Mouse (Mus musculus) heart, postnatal 4 days (tissue): Measurements from ENCODE around the gene Gucy2g. TPM values are rescaled to one million over a fixed set of nuclear protein-coding genes. Genes with fewer than 3 reads are reported as not detected.
"Not testable (repeated sequence)": the region's sequence is repeated elsewhere in the genome, so short reads cannot be mapped to it uniquely, and the experiment has no call there.

Source experiments
- DNase-seq: peaks from one replicate; pipeline ENCODE4 v3.0.0; 2021
- microRNA-seq, 2 experiments: library from miRNA; unstranded; fragments of <30 nt; microRNA quantifications; one replicate each; pipeline ENCODE4 v1.2.0; 2021 to 2022
- total RNA-seq, 2 experiments: library from RNA; stranded (reverse); gene quantifications; 2 replicates each; pipeline ENCODE4 v1.2.3; 2021

The Gucy2g gene
- total RNA-seq, 2 experiments from 2014 or later = not detected

DNA sequence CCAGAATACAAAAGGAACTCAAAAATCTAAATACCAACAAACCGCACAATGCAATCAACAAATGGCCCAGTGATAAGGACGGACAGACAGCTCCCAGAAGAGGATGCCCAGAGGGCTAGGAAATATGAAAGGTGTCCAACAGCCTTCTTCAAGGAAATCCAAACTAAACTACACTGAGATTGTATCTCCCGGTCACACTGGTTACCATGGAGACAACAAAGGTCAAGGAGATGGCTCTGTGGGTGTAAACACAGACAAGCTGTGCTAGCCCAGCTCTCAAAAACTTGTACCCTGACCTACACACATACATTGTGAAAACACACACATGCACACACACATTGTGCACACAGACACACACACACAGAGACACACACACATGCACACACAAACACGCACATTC lies 78.8 kb downstream of the Gucy2g start:
- no peak for DNase-seq

- DNase-seq = no peak
These were observed 81.2 kb downstream of the Gucy2g start for GRCm38 (mm10) chr19:55159826-55160225.

GRCm38 (mm10) chr19:55158606-55159005 lies 82.4 kb downstream of the Gucy2g start:
- no peak for DNase-seq

- no peak for DNase-seq
These were observed 84.0 kb downstream of the Gucy2g start for GRCm38 (mm10) chr19:55157029-55157428.

DNA sequence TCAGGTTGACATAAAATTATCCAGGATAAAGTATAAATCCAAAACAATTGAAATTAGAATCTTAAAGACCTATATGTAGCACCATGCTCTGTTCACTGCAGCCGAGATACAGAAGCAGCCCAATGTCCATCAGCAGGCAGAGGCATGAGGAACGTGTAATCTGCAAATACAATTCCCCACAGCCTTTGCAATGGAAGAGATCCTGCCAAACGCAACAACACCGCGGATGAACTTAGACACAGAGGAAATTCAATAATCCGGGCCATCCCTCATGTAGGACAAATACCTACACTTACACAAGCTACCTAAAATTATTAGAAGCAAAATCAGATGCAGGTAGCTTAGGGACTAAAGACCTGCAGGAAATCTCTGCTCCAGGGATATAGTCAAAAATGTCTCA lies 88.1 kb downstream of the Gucy2g start:
- DNase-seq = no peak

DNA sequence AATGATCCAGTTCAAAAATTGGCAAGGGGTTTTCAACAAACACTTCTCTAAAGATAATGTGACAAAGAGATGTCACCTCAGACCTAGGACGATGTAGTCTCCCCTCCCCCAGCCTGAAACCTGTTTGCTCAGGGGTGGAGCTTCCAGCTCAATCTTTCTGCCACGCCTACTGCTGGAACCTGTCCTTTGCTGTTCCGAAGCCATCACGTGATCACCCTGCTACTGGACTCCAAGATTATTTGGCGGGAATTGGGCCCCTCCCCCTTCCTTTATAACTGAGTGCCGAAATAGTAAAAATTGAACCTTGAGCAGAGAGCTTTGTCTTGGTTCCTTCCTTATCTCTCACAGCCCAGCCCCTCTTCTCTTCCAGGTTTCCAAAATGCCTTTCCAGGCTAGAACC lies 88.8 kb downstream of the Gucy2g start:
- not testable (repeated sequence) for DNase-seq

- no peak for DNase-seq
These were observed 91.4 kb downstream of the Gucy2g start for GRCm38 (mm10) chr19:55149646-55150045.

DNA sequence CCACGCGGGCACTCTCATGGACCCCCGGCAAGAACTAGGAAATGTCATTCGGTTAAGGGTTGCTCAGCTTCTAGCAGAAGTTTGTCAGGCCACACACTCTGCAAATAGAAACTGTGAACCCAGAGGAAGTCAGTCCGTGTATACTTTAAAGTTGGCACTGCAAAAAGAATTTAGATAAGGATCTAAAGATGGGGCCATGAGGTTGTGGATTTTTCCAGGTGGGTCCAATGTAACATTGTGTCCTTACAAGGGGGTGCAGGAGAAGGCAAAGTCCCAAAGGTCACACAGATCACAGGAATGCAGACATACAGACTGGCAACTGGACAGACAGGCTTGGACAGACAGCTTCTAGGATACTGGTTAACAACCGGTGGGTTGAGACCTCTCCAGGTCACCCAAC lies 92.9 kb downstream of the Gucy2g start:
- no peak for DNase-seq

Small RNA genes lying within 50 kb of the gene (microRNA-seq; reads per million reads assigned to microRNA genes)
- gene Mir6715 = 0.41 to 1.4 reads per million in 2 experiments

Other genes starting within 250 kb of the Gucy2g start
- 10 to 100 TPM; 61.4 to 62.7 TPM for gene Gpam, start 114.0 kb downstream of the Gucy2g start, total RNA-seq
- under 1 TPM in 1 of 2 experiments, not detected in 1; 0.19 TPM for gene Tectb, start 60.5 kb downstream of the Gucy2g start, total RNA-seq
- gene Acsl5, start 10.7 kb upstream of the Gucy2g start, total RNA-seq = 10 to 100 TPM; 17.6 to 20.1 TPM
- 10 to 100 TPM; 25.9 to 28.0 TPM for gene Zdhhc6, start 74.8 kb upstream of the Gucy2g start, total RNA-seq
- 10 to 100 TPM; 19.8 to 19.9 TPM for gene Vti1a, start 75.1 kb upstream of the Gucy2g start, total RNA-seq